Mouse (Mus musculus) small intestine, adult 2 months (tissue): ENCODE measurements around the gene Entpd4b. TPM values are rescaled to one million over a fixed set of nuclear protein-coding genes. Genes with fewer than 3 reads are reported as not detected.
"Not testable (repeated sequence)": the region's sequence is repeated elsewhere in the genome, so short reads cannot be mapped to it uniquely, and the experiment has no call there.

ENCODE experiments used
- H3K27ac ChIP-seq: fragments of 200-500 bp; 2 replicates; pipeline ENCODE4 v1.5.1; 2012; ENCODE audit warnings: low read depth, low read length, control low read depth, inconsistent platforms; ENCODE audit not compliant: insufficient read depth
- H3K27me3 ChIP-seq: fragments of 200-500 bp; 2 replicates; pipeline ENCODE4 v1.6.1; 2012; ENCODE audit warnings: mild to moderate bottlenecking, moderate library complexity, low read length, inconsistent platforms; ENCODE audit not compliant: control insufficient read depth, insufficient read depth
- H3K36me3 ChIP-seq: fragments of 200-500 bp; 2 replicates; pipeline ENCODE4 v1.6.1; 2012; ENCODE audit warnings: mild to moderate bottlenecking, low read length, control low read depth, inconsistent platforms; ENCODE audit not compliant: control insufficient read depth, insufficient read depth
- H3K4me1 ChIP-seq: fragments of 200-500 bp; 2 replicates; pipeline ENCODE4 v1.6.1; 2012; ENCODE audit warnings: low read length, inconsistent platforms, mixed read lengths; ENCODE audit not compliant: control insufficient read depth, insufficient read depth, insufficient read length
- H3K4me3 ChIP-seq: fragments of 200-500 bp; 2 replicates; pipeline ENCODE4 v1.5.1; 2012; ENCODE audit warnings: low read depth, mild to moderate bottlenecking, control low read depth, inconsistent platforms, low read length, moderate library complexity
- WGBS: fragments of 180-500 bp; shearing (Covaris S2); methylation state at CpG from one replicate; pipeline ENCODE4 v1.1.7; 2018; 5-methylcytosine and 5-hydroxymethylcytosine counted together
- polyA plus RNA-seq: library from polyadenylated mRNA; depleted of rRNA; stranded (reverse); fragments of >200 nt; gene quantifications from 2 replicates; pipeline ENCODE4 v1.2.3, GENCODE M21; 2012; rRNA removed

The Entpd4b gene
- polyA plus RNA-seq, 1 experiment = 5.9 TPM

DNA sequence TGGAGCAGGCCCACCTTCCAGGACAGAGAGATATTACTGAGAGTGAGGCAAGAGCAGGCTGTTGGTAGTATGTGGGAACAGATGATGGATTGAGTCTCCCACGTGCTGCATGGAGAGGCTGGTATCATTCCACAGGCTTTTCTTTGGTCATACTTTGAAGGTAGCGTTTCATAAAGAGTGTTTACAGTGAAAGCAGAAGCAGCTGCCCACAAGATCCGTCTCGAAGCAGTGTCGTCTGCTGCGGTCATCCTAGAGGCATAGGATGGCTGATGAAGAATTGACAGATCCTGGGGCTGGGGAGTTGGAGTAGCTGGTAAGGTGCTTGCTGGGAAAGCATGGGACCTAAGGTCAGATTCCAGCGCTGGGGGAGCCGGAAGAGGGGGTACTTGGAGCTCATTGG is 1.6 kb downstream of the Entpd4b start:
- not testable (repeated sequence) for H3K27me3 ChIP-seq
- no CpG with 5 or more reads among the region's 8 CpGs for WGBS

DNA sequence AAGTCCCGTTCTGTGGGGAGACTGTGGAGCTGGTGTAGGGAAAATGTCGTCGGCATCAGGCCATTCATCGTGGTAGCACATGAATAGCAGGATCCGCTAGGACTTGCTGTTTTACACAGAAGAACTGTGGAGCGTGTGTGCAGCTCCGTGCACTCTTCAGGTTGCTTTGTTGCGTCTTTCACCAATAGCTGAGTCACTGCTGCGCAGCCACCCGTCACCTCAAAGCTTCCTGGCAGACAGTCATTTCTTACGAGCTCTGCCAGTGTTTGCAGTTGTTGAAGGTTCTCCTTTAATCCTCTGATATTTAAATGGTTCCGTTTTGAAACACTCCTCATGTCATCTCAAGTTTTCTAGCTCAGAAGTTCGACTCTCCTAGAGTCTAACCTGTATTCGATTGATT is 2.3 kb downstream of the Entpd4b start:
- not testable (repeated sequence) for H3K4me1 ChIP-seq, H3K4me3 ChIP-seq, H3K27me3 ChIP-seq, H3K36me3 ChIP-seq, H3K27ac ChIP-seq
- no CpG with 5 or more reads among the region's 14 CpGs for WGBS

More for the DNA sequence above, 1.6 kb downstream of the Entpd4b start:
- H3K4me3 ChIP-seq, H3K27ac ChIP-seq, H3K4me1 ChIP-seq, H3K36me3 ChIP-seq: not testable (repeated sequence)

Other genes with a start within 250 kb of the Entpd4b start
- 5.9 and 57.7 TPM in 2 replicates for gene Gm16867, start 52.1 kb upstream of the Entpd4b start, polyA plus RNA-seq
- 0.05 and 0.35 TPM in 2 replicates for gene Gm27179, start 42.9 kb upstream of the Entpd4b start, polyA plus RNA-seq